Mouse (Mus musculus) liver, embryonic 14.5 days (tissue): ENCODE data around the gene Anxa9.

Source experiments
- CTCF ChIP-seq: IDR thresholded peaks from 2 replicates; pipeline ENCODE4 v1.5.1; 2016; ENCODE audit warnings: antibody characterized with exemption, low read depth, control low read depth
- EP300 ChIP-seq: IDR thresholded peaks from 2 replicates; pipeline ENCODE4 v1.6.1; 2016; ENCODE audit warnings: antibody characterized with exemption, low read depth

DNA sequence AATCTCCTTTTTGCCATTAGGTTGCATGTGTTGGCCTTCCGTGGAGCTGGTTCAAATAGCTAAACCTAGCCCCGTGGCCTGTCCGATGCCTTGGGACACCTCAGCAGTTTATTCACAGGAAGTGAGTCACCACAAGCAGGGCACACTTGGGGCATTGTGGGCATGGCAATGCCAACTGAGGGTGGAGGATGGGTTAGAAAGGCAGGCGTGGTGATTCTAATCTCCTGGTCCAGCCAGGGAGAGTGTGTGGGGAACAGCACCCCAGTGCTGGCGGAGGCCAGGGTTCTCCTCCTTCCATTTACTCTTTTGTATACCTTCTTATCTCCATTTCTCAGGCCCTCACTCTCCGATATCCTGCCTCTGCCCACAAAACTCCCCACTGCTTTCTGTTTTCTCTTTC is 5.6 kb upstream of the Anxa9 start:
- TF ChIP-seq CTCF (no peak), EP300 (peak; percentile 51; the same call in 1 of the 2 replicates)
